Mouse (Mus musculus) fat pad, adult 2 months (tissue): ENCODE measurements around the gene Rybp.

Experiments used
- DNase-seq: peaks from one replicate; pipeline ENCODE4 v3.0.0-alpha.2; 2011; ENCODE audit warnings: low read depth, low spot score; ENCODE audit errors: extremely low read depth

Gene Rybp

GRCm38 (mm10) chr6:100288730-100289035 lies 1.4 kb upstream of the Rybp start:
- no peak for DNase-seq

GRCm38 (mm10) chr6:100288016-100288729 lies 888 bp upstream of the Rybp start:
- DNase-seq: no peak

GRCm38 (mm10) chr6:100286573-100287333 lies 532 bp downstream of the Rybp start:
- no peak for DNase-seq

- no peak for DNase-seq
These were observed 1.2 kb downstream of the Rybp start for GRCm38 (mm10) chr6:100285985-100286572.

GRCm38 (mm10) chr6:100278841-100279240 lies 8.4 kb downstream of the Rybp start:
- DNase-seq: no peak

- no peak for DNase-seq
These were observed 10.9 kb downstream of the Rybp start for GRCm38 (mm10) chr6:100276344-100276743.

- no peak for DNase-seq
These were observed 11.6 kb downstream of the Rybp start for GRCm38 (mm10) chr6:100275643-100276042.

- DNase-seq: no peak
These were observed 13.7 kb downstream of the Rybp start for GRCm38 (mm10) chr6:100273556-100273955.

- no peak for DNase-seq
These were observed 15.3 kb downstream of the Rybp start for GRCm38 (mm10) chr6:100271992-100272391.

GRCm38 (mm10) chr6:100270765-100271164 lies 16.5 kb downstream of the Rybp start:
- no peak for DNase-seq

GRCm38 (mm10) chr6:100259607-100260006 lies 27.7 kb downstream of the Rybp start:
- peak; percentile 19 for DNase-seq

GRCm38 (mm10) chr6:100258278-100258677 lies 29.0 kb downstream of the Rybp start:
- no peak for DNase-seq

GRCm38 (mm10) chr6:100255411-100255810 lies 31.9 kb downstream of the Rybp start:
- DNase-seq: no peak

- no peak for DNase-seq
These were observed 32.6 kb downstream of the Rybp start for GRCm38 (mm10) chr6:100254671-100255070.

GRCm38 (mm10) chr6:100244474-100244873 lies 42.8 kb downstream of the Rybp start:
- no peak for DNase-seq

- no peak for DNase-seq
These were observed 52.2 kb downstream of the Rybp start for GRCm38 (mm10) chr6:100235036-100235435.

GRCm38 (mm10) chr6:100233522-100233921 lies 53.8 kb downstream of the Rybp start:
- no peak for DNase-seq

GRCm38 (mm10) chr6:100233061-100233460 lies 54.2 kb downstream of the Rybp start:
- DNase-seq: no peak

- DNase-seq: no peak
These were observed 61.1 kb downstream of the Rybp start for GRCm38 (mm10) chr6:100226204-100226603.

- DNase-seq: no peak
These were observed 63.4 kb downstream of the Rybp start for GRCm38 (mm10) chr6:100223932-100224331.

- DNase-seq: no peak
These were observed 63.9 kb downstream of the Rybp start for GRCm38 (mm10) chr6:100223435-100223834.

GRCm38 (mm10) chr6:100222927-100223326 lies 64.4 kb downstream of the Rybp start:
- no peak for DNase-seq
